Mouse (Mus musculus) c-Kit-positive CD71-positive TER-119-positive erythroid progenitor cells, embryonic 14.5 days (primary cell): ENCODE measurements around the gene Mthfd1l.

ENCODE experiments used
- DNase-seq: peaks from one replicate; pipeline ENCODE4 v3.0.0-alpha.2; 2013; ENCODE audit warnings: low spot score

Mthfd1l gene

DNA sequence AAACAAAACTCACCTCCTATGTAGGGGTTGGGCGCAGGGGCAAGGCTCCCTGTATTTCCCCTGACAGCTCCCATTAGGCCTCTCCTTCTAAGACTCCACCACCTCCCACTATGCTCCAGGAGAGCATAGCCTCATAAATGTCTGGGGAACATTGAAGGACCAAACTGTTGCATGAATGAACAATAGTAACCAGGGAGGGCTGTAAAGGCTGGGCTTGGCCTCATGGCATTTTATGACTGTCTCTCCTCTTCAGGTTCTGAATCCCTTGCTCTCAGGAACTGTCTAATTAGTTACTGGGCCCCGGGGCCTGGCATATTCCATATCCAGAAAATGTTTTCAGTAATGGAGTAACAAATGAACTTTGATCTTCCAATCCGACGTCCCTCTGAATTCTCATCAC lies 112.0 kb downstream of the Mthfd1l start:
- no peak for DNase-seq

DNA sequence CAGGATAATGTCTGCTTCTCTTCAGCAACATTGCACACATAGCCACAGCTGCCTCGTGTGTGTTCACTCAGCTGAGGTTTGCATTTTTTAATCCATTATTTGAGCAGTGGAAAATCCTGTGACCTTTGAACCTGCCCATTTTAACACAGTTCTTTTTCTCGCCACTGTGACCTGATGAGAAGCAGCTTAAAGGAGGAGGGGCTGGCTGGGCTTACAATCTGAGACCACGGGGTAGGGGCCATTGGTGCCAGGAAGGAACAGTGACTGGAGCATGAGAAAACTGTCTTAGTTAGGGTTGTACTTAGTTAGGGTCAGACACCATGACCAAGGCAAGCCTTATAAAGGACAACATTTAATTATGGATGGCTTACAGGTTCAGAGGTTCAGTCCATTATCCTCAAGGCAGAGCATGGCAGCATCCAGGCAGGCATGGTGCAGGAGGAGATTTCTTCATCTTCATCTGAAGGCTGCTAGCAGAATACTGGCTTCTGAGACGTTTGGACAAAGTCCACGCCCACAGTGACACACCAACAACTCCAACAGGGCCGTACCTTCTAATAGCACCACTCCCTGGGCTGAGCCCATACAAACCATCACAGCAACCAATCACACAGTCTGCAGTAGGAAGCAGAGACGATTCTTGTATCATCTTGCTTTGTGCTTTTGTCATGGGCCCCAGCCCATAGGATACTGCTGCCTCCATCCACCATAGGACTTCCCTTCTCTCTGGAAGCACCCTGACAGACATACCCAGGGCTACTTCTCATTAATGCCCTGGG lies 112.6 kb downstream of the Mthfd1l start:
- DNase-seq, result no peak

DNA sequence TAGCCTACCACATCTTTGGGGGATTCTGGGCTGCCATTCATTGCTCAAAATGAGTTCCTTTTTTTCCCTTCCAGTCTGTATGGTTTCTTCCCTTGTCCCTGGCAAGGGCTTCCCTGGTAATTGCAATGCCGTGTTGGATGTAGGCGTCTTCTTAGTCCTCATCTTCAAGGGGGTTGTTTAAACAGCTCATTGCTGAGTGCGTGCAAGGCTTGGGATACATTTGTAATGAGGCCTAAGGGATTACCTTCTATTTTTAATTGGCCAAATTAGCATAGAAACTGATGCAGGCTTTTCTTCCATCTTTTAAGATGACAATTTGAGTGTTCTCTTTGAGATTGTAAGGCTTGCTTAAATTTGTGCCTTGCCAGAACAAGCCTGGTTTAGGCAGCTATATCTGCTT lies 114.6 kb downstream of the Mthfd1l start:
- no peak for DNase-seq

DNA sequence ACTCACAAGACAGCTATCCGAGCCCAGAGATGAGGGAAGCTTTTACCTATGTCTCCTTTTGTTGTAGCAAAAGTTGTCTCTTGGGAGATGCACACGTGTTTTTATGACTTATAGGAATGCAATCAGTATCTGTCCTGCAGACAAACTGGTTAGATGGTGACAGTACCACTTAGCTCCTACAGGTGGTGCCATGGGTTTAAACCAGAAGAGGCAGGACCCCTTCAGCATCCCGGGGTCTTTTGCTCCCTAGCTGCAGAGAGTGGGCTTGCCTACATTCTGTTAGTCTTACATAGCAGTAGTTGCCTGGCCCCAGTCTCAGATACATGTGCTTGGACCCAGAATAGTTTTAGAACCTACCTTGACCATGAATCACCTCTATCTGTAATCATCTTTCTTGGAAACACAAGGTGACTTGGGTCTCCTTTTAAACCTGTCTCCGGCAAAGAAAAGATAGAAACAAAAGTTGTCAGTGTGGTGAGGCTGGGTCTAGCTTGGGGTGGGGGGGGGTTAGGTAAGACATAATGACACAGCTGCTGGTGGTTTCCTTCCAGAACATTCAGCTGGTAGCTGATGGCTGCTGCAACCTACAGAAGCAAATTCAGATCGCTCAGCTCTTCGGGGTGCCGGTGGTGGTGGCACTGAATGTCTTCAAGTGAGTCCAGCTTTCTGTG lies 116.0 kb downstream of the Mthfd1l start:
- DNase-seq, result no peak

DNA sequence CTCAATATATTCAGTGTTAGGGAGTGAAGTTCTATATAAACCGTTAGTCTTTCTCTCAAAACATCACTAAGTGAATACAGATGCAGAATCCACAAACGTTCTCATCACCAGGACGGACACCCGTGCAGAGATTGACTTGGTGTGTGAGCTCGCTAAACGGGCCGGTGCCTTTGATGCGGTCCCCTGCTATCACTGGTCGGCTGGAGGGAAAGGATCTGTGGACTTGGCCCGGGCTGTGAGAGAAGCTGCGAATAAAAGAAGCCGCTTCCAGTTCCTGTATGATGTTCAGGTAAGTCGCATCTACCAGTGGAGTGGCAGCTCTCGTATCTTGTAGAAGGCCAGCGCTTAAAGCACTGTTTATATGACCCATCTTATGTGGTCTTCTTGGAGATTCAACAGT lies 117.0 kb downstream of the Mthfd1l start:
- no peak for DNase-seq

DNA sequence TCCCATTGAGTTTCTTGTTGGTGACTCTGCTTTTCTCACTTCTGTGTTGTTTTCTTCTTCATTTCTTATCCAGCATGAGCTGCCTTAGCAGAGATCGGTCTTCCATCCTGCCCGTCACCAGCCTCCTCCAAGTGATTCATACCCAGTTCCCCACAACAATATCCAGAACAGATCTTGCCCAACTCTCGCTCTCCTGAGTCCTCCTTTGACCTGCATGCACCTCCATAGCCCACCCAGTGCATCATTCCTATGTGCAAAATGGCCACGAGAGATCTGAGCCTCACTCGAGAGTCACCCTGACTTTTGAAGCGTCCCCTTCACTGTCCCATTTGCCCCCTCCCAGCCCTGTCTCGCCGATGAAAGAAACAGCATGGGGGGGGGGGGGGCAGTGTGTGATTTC lies 120.1 kb downstream of the Mthfd1l start:
- DNase-seq, result no peak

DNA sequence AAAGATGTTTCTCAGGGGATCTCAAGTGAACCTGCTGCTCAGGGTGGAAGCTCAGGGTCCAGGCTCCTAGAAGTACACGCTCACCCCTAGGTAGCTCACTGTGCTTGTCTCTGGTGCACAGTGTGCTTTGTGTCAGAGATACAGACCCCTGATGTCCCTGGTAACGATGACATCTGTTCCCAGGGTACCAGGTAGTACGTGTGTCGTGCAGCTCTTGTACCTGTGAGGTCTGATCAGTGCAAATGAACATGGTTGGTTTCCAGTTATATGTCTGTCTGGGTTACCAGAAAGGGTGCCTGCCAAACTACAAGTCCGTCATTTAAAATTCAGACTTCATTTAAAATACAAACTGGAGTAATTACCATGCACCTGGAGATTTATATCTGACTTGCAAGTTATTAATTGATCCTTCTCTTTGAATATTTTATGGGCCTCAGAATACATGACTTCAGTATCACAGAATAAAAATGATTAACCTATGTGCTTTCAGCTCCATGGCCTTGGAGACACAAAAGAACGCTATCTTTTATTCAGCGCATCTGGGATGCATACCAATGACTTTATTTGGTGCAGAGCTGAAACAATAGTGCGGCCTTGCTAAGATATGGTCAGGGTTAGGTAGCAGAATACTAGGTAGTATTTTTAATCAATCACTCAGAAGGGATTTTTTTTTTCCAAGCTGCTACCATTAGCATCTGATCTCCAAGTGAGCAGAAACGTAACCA lies 121.3 kb downstream of the Mthfd1l start:
- no peak for DNase-seq

DNA sequence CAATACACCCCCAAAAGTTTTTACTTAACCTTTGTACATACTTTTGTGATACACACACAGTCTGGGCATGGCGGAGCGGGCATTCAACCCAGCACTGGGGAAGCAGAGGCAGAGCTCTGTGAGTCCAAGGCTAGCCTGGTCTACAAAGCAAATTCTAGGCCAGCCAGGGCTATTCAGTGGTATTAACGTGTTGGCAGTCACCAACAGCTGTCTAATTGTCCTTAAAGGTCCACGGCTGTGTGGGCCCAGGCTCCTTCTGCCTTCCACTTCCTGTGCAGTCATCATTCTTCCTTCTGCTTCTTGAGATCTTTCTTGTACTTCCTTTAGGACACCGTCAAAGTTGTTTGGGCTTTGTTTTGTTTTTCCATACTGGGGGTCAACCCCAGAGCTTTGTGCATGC lies 123.2 kb downstream of the Mthfd1l start:
- no peak for DNase-seq

DNA sequence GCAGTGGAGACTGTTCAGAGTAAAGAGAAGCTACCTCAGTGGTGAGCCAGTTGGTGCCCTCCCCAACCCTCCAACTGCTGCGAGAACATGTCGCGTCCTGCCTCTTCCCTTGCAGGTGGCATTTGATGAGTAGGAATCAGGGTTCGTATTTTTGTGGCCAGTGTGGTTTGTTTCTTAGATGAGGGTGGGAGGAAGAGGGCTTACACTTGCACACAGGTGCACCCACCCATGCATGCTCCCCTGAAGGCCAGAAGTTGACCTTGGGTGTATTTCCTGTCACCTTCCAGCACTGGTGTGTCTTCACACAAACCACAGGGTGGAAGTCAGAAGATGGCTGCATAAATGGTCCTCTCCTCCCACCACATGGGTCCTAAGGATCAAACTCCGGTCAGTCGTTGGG lies 127.1 kb downstream of the Mthfd1l start:
- no peak for DNase-seq

DNA sequence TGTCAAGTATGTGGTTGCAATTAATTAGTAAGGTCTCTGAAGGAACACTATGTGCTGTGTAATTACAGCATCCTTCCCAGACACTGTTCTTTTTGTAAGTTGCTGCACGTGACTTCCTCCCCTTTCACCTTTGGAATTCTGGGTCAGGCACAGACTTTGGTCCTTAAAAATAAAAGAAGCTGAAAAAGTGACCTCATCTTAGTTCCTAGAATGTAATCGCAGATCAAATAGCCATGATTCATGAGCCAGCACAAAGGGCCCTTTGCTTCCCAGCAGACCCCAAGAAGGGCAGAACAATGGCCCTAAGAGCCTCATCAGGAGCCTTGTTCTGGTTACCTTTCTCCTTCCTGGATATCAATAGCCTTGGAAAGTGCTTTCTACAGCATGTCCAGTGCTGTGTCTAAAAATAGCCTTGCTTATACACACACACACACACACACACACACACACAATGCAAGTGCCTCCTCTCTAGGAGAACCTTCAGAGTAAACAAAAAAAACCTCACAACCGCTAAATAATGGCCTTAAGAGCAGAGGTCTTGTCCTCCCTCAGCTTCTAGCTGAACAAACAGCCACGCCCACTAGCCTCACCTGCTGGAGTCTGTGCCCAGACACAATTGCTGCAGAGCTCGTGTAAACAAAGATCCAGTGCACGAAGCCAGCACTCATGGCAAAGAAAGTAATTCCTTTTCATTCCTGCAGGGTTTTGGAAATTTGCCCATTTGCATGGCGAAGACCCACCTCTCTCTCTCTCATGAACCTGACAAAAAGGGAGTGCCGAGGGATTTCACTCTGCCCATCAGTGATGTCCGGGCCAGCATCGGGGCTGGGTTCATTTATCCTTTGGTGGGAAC lies 133.0 kb downstream of the Mthfd1l start:
- no peak for DNase-seq

DNA sequence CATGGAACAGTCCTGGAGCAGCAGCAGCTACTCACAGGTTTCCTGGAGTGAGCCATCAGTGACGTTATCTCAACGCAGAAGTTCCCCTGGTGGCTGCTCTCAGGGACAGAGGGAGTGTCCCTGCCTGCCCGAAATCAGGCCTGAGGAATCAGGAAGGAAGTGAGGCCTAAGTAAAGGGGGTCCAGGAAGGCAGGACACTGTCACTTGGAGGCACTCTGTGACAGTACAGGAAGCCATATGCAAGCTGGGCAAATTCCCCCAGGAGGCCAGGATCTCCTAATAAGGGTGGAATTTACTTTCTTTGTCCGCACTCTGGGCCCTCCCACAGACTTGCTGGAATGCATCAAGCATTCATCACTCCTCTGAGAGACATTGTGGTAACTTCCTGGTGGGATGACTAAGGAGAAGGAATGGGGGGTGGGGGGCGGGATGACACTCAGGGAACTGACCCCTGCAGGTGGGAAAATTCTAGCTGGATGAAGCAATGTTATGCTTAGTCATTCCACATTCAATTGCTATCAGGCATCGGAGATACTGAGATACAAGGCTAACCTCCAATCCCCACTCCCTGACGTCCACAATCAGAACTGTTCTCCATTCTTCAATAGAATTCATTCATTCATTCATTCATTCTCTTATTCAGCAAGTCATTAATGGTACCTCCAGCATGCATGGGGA lies 134.9 kb downstream of the Mthfd1l start:
- DNase-seq, result no peak

DNA sequence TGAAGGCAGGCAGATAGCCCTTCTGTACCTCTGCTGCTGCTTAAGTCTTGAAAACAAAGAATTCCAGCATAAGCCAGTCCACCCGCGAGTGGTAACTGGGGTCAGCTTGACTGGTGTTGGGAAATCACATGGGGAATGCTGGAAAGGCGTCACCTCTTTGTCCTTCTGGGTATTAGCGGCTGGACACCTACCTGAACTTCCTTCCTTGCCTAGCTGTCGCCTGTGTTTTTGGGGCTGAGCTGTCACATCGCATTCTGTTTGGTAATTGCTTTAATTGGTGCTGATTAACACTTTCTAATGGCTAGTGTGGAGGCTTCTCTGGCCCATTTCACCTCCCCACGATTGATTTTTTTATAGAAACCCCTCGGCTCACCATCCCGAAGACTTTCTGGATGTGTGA lies 135.5 kb downstream of the Mthfd1l start:
- no peak for DNase-seq

DNA sequence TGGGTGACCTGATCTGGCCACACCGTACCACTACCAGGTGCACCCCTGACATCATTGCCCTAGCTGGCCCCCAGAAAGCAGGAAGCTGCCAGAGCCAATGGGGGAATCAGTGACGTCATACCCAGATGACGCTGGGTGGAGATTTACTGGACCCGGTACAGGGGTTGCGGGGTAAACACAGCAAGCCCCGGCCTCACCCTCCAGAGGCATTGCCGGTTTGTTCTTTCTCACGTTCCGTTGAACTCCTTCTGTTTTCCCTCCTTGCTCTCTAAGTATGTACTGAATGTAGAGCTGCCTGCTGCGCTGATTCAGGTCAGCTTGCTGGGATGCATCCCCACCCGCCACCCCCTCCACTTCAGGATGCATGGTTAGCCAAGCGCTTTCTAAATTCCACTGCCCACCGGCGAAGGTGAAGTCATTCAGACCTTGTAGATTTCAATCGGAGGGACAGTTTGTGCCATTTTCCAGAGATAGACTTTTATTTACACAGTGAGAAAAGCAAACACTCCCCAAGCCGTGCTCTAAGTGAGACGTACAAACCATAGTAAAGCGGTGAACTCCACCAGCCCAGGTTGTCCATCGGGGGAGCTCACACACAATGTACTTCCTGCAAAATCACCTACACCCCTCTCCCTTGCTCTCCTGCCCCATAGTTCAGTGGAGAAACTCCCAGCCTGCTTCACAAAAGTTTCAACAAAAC lies 138.3 kb downstream of the Mthfd1l start:
- no peak for DNase-seq

DNA sequence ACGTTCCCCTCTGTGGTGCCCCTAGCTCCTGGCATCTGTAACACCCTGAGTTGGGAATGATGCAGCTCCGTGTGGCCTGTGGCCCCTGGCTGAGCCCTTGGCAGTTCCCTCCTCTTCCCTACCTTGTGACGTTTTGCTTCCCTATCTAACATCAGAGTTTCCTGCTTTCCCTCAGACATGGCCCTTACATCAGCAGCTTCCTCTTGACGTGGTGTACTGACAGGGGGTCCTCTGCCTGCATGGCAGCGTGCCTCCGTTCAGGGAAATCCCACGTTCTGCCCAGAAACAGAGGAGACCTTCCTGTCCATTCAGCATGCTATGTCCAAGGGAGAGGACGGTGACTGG lies 138.8 kb downstream of the Mthfd1l start:
- no peak for DNase-seq

DNA sequence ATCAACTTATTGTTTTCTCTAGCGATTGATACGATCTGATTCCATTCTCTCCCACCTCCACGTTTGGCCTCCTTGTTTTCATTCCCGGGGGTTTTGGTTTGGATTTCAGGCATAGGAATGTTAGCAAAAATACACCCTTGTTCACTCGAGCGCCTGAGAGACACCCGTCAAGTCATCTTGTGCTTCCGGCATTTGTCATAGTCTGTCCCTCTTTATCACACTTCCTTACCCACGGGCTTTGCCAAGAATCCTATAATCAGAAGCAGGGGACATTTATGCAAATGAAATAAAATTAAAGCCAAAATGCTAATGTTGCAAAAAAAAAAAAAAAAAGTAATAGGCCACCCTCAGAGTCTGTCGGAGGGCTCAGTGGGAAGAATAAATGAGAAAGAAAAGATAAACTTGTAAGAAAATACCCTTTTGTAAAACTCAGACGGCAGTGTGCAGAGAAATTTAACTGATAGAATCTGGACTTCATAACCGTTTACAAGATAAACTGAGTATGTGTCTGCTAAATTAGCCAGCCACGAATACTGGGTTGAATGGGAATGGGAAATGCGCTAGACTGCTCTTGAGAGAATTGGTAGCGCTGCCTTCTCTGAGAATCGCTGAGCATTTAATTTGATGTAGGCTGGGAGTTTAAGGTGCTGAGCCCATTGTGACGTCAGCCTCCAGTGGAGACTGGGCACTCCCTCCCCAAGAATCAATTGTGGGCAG lies 139.9 kb downstream of the Mthfd1l start:
- no peak for DNase-seq

DNA sequence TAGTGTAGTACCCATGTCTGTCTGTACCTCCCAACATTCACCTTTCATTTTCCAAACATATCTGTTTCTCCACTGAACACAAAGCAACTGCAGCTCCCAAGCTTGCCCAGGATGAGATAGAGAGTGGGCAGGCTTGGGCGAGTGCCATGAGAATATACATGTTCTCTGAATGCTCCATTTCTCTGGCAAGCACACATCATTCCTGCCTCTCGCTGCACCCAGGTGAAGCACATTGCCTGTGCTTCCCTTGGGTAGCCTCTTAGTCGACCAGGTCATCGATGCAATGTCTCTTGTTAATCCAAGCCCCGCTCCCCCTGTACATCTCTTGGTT lies 140.4 kb downstream of the Mthfd1l start:
- DNase-seq, result no peak

DNA sequence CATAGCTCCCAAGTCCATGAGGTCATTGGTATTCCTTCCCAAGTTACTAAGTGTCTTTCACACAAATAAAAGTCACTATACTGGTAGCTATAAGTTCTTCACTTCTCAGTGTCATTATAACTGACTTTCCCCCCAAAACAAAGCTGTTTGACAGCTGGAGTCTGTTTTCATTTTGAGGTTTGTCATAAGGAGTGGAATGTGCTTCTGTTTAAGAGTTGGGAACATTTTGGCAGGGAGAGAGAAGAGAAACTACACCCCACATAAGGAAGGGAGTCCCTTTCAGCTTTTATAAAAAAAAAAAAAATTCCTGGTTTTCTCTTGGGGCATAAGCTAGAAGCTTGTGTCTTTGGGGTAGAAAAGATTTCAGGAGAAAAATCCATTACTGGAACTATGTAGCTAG lies 143.7 kb downstream of the Mthfd1l start:
- no peak for DNase-seq

DNA sequence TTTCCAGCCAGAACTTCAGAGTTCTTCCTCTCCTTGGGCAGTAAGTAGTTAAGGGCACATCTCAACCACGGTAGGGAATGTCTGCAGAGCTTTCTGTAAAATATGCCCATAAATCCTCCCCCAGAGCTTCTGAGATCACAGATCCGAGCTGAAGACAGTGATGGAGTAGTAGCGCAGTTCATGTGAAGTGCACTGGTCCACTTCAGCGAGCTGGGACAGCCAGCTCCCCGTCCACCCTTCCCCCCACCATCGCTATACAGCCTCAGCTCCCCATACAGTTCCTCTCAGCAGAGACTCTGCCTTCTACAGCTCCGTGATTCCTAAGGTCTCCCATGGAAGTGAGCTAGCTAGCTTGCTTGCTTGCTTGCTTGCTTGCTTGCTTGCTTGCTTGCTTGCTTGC lies 144.2 kb downstream of the Mthfd1l start:
- DNase-seq, result no peak

DNA sequence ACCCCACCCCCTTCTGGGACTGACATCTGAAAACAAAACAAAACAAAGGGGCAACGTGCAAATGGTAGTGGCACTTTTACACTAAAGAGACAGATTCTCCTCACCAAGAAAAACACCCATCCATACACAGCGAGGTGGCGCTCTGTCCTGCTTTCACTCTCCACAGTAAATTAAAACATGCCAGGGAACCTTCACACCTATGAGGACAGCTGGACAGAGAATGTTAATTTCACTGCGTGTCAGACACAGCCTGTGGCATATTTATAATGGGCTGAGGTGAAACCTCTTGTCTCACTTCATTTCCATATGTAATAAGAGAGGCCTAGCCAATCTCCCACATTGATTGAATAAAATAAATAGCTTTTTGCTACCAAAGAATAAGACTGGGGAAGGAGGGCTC lies 146.4 kb downstream of the Mthfd1l start:
- DNase-seq, result no peak

DNA sequence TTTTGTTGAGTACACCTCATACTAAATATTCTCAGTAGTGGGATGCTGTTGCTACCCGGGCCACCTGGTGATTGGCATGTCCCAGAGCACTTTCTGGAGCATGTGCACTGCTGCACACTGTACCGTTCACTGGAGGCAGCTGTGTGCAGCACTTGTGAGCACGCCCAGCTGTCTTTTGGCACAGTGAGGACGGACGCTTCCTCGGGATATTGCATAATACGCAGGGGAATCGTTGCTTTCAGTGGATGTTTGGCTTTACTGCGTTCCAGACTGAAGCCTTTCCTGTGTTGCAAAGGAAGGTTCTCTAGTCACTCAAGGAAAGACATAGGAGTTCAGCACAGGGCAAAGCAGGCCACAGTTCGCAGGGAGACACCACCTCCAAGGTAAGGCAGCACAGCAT lies 147.8 kb downstream of the Mthfd1l start:
- no peak for DNase-seq

DNA sequence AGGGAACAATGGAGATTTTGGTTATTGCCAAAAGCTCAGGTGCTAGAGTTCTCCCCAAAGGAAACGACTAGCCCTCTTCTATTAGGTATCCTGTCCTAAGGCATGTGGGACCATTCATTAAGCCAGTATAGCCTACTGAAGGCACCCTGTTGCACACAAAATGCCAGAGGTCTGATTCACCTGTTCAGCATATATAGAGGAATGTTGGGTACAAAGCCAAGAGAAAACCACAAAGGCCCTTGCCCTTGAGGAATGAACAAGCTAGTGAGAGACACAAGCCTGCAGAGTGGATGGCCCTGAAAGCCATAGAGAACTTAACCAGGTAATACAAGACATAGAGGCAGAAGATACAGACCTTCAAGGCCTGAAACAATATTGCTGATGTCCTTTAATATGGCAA lies 148.3 kb downstream of the Mthfd1l start:
- no peak for DNase-seq
